Comparison of ENCODE assay signal across 20 mouse cellular contexts in the genomic region with DNA sequence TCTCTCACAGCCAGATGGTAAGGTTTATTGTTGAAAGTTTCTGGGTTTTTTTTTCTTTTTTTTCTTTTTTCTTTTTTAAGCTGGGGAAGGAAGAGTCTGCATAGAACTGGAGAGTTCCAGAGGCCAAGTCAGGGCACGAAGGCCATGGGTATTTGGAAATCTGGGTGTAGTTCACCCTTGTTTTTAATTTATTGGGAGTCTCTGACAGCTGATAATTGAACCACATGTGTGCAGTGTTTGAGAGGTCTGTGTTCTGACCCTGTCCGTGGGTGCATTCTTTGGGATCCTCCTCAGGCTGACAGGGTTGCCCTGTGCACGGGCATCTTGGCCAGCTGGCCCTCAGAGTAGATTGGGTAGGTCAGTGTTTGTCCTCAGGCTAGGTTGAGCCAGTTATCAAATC.
"Had no signal": no experiment of that assay in that cellular context is flagged by ENCODE, and none has a peak within 500 bp of the region (broad histone marks: within the 10 kb centered on the region; RNA-seq: fewer than 3 reads in every experiment).

No protein-coding gene starts in this region.

- H3K36me3 ChIP-seq: limb, embryonic 12.5 days; limb, embryonic 15.5 days; midbrain, embryonic 12.5 days; midbrain, embryonic 15.5 days; neural tube, embryonic 12.5 days; neural tube, embryonic 15.5 days; stomach, embryonic 15.5 days had no signal

- H3K9ac ChIP-seq: limb, embryonic 12.5 days; limb, embryonic 15.5 days; liver, embryonic 14.5 days; liver, postnatal 0 days; lung, embryonic 14.5 days; midbrain, embryonic 12.5 days; midbrain, embryonic 15.5 days; neural tube, embryonic 12.5 days; neural tube, embryonic 15.5 days; stomach, embryonic 15.5 days had no signal

- H3K27me3 ChIP-seq: limb, embryonic 12.5 days; limb, embryonic 15.5 days; midbrain, embryonic 12.5 days; midbrain, embryonic 15.5 days; neural tube, embryonic 12.5 days; neural tube, embryonic 15.5 days; stomach, embryonic 15.5 days had no signal

- H3K27ac ChIP-seq: limb, embryonic 12.5 days; limb, embryonic 15.5 days; liver, embryonic 14.5 days; macrophage; midbrain, embryonic 12.5 days; midbrain, embryonic 15.5 days; neural tube, embryonic 12.5 days; neural tube, embryonic 15.5 days; stomach, embryonic 15.5 days had no signal

- H3K4me3 ChIP-seq: limb, embryonic 12.5 days; limb, embryonic 15.5 days; midbrain, embryonic 12.5 days; midbrain, embryonic 15.5 days; neural tube, embryonic 12.5 days; neural tube, embryonic 15.5 days; stomach, embryonic 15.5 days had no signal

- DNase-seq: kidney, adult 9 months; kidney, postnatal 10 days; kidney, postnatal 4 days; left cerebral cortex, postnatal 4 days; liver, postnatal 0 days; lung, embryonic 14.5 days; right cerebral cortex, adult 18-20 months; right cerebral cortex, postnatal 14 days; right cerebral cortex, postnatal 4 days; thymus, postnatal 25 days had no signal

- H3K9me3 ChIP-seq: limb, embryonic 12.5 days; limb, embryonic 15.5 days; midbrain, embryonic 12.5 days; midbrain, embryonic 15.5 days; neural tube, embryonic 12.5 days; neural tube, embryonic 15.5 days; stomach, embryonic 15.5 days had no signal

- ATAC-seq: liver, postnatal 0 days; midbrain, embryonic 15.5 days had no signal

- H3K4me2 ChIP-seq: limb, embryonic 12.5 days; limb, embryonic 15.5 days; liver, embryonic 11.5 days; lung, embryonic 14.5 days; midbrain, embryonic 12.5 days; midbrain, embryonic 15.5 days; neural tube, embryonic 12.5 days; neural tube, embryonic 15.5 days; stomach, embryonic 15.5 days had no signal
